Mouse (Mus musculus) ES-E14 (cell line): ENCODE data around the gene Nsun2. TPM values are rescaled to one million over a fixed set of nuclear protein-coding genes. Genes with fewer than 3 reads are reported as not detected.
A peak's percentile ranks its signal among the peaks of the same experiment; 100 is the strongest.

Experiments
- DNase-seq: peaks from one replicate; pipeline ENCODE4 v3.0.0-alpha.2; 2013; ENCODE audit warnings: low read depth, low spot score
- H3K27ac ChIP-seq: 2 replicates; pipeline ENCODE4 v1.5.1; 2012; ENCODE audit warnings: low read depth, mild to moderate bottlenecking, low read length, moderate library complexity, mixed read lengths; ENCODE audit not compliant: poor library complexity, insufficient read depth, severe bottlenecking
- H3K36me3 ChIP-seq: 2 replicates; pipeline ENCODE4 v1.6.1; 2012; ENCODE audit warnings: mild to moderate bottlenecking, low read length, moderate library complexity, mixed read lengths; ENCODE audit not compliant: control insufficient read depth, poor library complexity, insufficient read depth, severe bottlenecking
- H3K4me1 ChIP-seq, 2 experiments: fragments of 150-350 bp in 1 of 2; sonication (generic) in 1 of 2; 2 replicates each; pipeline ENCODE4 v1.6.1; 2012; ENCODE audit warnings: low read length in 2 of 2, mild to moderate bottlenecking in 1 of 2, mixed read lengths in 1 of 2; ENCODE audit not compliant: control insufficient read depth in 2 of 2, insufficient read depth in 2 of 2, poor library complexity in 1 of 2
- H3K4me3 ChIP-seq, 2 experiments: fragments of 150-350 bp in 1 of 2; sonication (generic) in 1 of 2; 2 replicates each; pipeline ENCODE4 v1.5.1; 2012; ENCODE audit warnings: low read length in 2 of 2, low read depth in 1 of 2, mild to moderate bottlenecking in 1 of 2, mixed read lengths in 1 of 2; ENCODE audit not compliant: insufficient read depth in 1 of 2, poor library complexity in 1 of 2, severe bottlenecking in 1 of 2
- H3K9ac ChIP-seq: 2 replicates; pipeline ENCODE4 v1.6.1; 2012; ENCODE audit warnings: low read depth, mild to moderate bottlenecking, low read length, mixed read lengths; ENCODE audit not compliant: poor library complexity, insufficient read depth, severe bottlenecking
- H3K9me3 ChIP-seq: fragments of 150-350 bp; sonication (generic); 2 replicates; pipeline ENCODE4 v1.6.1; 2012; ENCODE audit warnings: low read depth, mild to moderate bottlenecking, low read length; ENCODE audit not compliant: control insufficient read depth, insufficient read depth
- CHD2 ChIP-seq: IDR thresholded peaks from 2 replicates; pipeline ENCODE4 v1.6.1; 2014; ENCODE audit warnings: mild to moderate bottlenecking, low read depth, low read length, inconsistent platforms
- HCFC1 ChIP-seq: IDR thresholded peaks from 2 replicates; pipeline ENCODE4 v1.6.1; 2012; ENCODE audit warnings: low read length, inconsistent platforms, borderline replicate concordance; ENCODE audit not compliant: insufficient read depth
- MAFK ChIP-seq: IDR thresholded peaks from 2 replicates; pipeline ENCODE4 v1.6.1; 2014; ENCODE audit warnings: mild to moderate bottlenecking, low read depth, low read length, inconsistent platforms; ENCODE audit not compliant: insufficient read depth
- ZC3H11A ChIP-seq: IDR thresholded peaks from 2 replicates; pipeline ENCODE4 v1.6.1; 2012; ENCODE audit warnings: low read depth, mild to moderate bottlenecking, inconsistent platforms, low read length, borderline replicate concordance
- ZNF384 ChIP-seq: IDR thresholded peaks from 2 replicates; pipeline ENCODE4 v1.6.1; 2012; ENCODE audit warnings: low read depth, low read length, inconsistent platforms
- in situ Hi-C, 2 experiments: fragments of 600-800 bp; cut with MboI; formaldehyde crosslinking; loops; one replicate each; pipeline ENCODE4 v1.15.1; 2025; ENCODE audit warnings: low sequenced_read_pairs in 2 of 2, inconsistent platforms in 1 of 2; ENCODE audit not compliant: unreplicated experiment in 2 of 2
- total RNA-seq: library from RNA; depleted of rRNA; stranded (reverse); fragments of 300-350 nt; gene quantifications from 2 replicates; pipeline ENCODE4 v1.2.3, GENCODE M21; 2012

Nsun2 gene
- total RNA-seq, 1 experiment, result 220 TPM

DNA sequence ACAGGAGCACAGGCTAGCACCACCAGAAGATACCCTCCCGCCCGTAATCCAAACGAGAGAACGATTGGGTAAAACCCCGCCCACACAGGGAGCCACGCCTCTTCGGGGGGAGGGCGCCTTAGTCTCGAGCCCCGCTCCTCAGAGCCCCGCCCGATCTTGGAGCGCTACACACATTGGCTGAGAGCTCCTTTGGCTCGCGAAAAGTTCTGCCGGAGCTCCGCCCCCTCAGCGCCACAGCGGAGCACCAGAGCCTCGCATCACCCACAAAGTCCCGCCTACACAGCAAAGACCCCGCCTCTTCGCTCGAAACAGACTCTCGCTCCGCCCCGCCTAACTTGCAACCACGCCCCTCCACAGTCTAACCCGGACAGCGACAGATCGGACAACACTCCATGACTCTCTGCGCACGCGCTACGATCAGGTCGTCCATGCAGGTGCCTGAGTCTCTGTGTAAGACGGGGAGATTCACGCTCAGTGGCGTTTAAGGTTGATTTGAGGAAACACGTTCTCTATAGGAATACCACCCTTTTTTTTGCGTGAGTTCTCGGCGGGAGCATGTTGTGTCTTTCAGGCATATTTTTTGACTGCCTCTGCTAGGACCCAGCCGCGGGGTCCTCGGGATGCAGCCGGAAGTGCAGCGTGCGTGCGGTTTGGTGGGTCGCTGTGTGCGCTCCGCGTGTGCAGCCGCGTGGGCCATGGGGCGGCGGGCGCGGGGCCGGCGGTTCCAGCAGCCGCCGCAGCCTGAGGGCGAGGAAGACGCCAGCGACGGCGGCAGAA lies 78.0 kb downstream of the Nsun2 start, which contains the start of gene Srd5a1:
Srd5a1 (minus strand) TSS at position 45 of the 777 bp plus-strand sequence.
- no peak for TF ChIP-seq ZC3H11A
- TF ChIP-seq HCFC1, result peak; percentile 74
- H3K4me3 ChIP-seq, result peak within 1 kb of the TSS; percentile 74 to 89

DNA sequence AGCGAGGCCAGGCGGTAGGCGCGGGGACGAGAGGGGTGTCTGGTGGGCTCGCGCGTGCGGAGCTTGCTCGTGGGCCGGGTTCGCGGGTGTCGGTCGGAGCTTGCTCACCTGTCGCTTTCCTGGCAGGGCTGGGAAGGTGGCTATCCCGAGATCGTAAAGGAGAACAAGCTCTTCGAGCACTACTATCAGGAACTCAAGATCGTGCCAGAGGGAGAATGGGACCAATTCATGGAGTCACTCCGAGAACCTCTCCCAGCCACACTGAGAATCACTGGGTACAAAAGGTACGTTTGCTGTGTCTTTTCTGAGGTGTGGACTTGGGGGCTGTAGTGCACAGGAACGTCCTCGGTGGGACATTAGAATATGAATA lies 78.6 kb downstream of the Nsun2 start:
- in situ Hi-C loops, result no loop called here
- Histone ChIP-seq H3K27ac (peak overlapping the region; percentile 56; the same call in 1 of the 2 replicates), H3K36me3 (peaks cover 32% of the 10 kb centered on the region), H3K4me3 (peak overlapping the region; percentile 71 to 89), H3K9ac (peak overlapping the region; percentile 92), H3K9me3 (no peaks in the 10 kb centered on the region), H3K4me1 (peaks cover 0 to 6% of the 10 kb centered on the region in 2 experiments; a peak in 1 of 4 replicates)
- no peak for DNase-seq
- TF ChIP-seq ZC3H11A, result no peak
- no peak for TF ChIP-seq HCFC1
- TF ChIP-seq CHD2, result no peak
- TF ChIP-seq MAFK, result no peak
- TF ChIP-seq ZNF384, result no peak

More for the DNA sequence above, 78.0 kb downstream of the Nsun2 start, which contains the start of gene Srd5a1:
- peaks cover 0 to 6% of the 10 kb centered on the region in 2 experiments; a peak in 1 of 4 replicates for H3K4me1 ChIP-seq
- in situ Hi-C loops, result no loop called here
- peak within 1 kb of the TSS; percentile 92 for H3K9ac ChIP-seq
- DNase-seq, result peak; percentile 99
- H3K9me3 ChIP-seq, result no peaks in the 10 kb centered on the region
- H3K27ac ChIP-seq, result peak within 1 kb of the TSS; percentile 56; the same call in 1 of the 2 replicates
- peaks cover 26% of the 10 kb centered on the region for H3K36me3 ChIP-seq

GRCm38 (mm10) chr13:69616716-69617115 lies 83.2 kb downstream of the Nsun2 start:
- in situ Hi-C loops, result no loop called here
- H3K4me3 ChIP-seq, result no peak overlapping the region
- H3K9me3 ChIP-seq, result no peaks in the 10 kb centered on the region
- H3K9ac ChIP-seq, result no peak overlapping the region
- H3K4me1 ChIP-seq, result 0 out of 4 replicates have a peak, but pooled peaks cover 0 to 2% of the 10 kb centered on the region in 2 experiments
- TF ChIP-seq ZNF384 (no peak), HCFC1 (no peak), ZC3H11A (no peak), MAFK (no peak), CHD2 (no peak)
- DNase-seq, result no peak
- H3K36me3 ChIP-seq, result peaks cover 61% of the 10 kb centered on the region
- no peak overlapping the region for H3K27ac ChIP-seq

DNA sequence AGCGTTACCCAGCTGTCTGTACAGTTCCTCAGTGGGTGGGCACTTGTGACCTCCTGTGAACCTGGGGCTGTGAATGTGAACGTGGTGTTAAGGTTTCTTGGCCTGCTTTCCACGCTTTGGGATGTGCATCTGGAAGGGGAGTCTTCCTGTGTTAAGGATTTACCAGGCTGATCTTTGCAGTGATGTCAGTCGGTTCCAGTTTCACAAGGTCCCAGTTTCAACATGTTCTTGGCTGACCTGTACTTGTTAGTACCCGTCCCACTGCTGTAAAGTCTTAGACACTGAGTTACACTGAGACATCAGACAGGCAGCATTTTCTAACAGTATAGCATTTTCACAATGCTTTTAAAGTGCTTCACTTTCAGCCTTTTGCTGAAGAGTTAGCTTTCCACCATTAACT lies 90.3 kb downstream of the Nsun2 start:
- Histone ChIP-seq H3K4me1 (peaks cover 4% of the 10 kb centered on the region in 2 experiments; a peak in 2 of 4 replicates), H3K4me3 (no peak overlapping the region), H3K36me3 (peaks cover 71% of the 10 kb centered on the region), H3K9me3 (no peaks in the 10 kb centered on the region), H3K9ac (no peak overlapping the region), H3K27ac (no peak overlapping the region)
- no peak for DNase-seq
- in situ Hi-C loops, result no loop called here
- TF ChIP-seq ZNF384 (no peak), CHD2 (no peak), MAFK (no peak), ZC3H11A (no peak), HCFC1 (no peak)
